Mouse (Mus musculus): ENCODE results near the gene Actc1. TPM values are rescaled to one million over a fixed set of nuclear protein-coding genes. Genes with fewer than 3 reads are reported as not detected.

Actc1 gene
- 0.69 TPM for polyA plus RNA-seq (2014; fragmentation: Illumina TruSeq; extraction: RNeasy Lipid Tissue Mini Kit (QIAGEN cat#74804); ENCODE audit: low read depth, low replicate concordance)

GRCm38 (mm10) chr2:114052696-114053598, at the start of gene Actc1:
Gene Actc1, minus strand, starts transcription at chr2:114053548.

GRCm38 (mm10) chr2:114013295-114013771, 40.0 kb downstream of the Actc1 start, which contains the start of gene Gjd2:
Gene Gjd2, minus strand, starts transcription at chr2:114013619.

Other genes with a start within 250 kb of the Actc1 start
- gene Scg5, start 224.4 kb downstream of the Actc1 start, polyA plus RNA-seq (2014; fragmentation: Illumina TruSeq; extraction: RNeasy Lipid Tissue Mini Kit (QIAGEN cat#74804); ENCODE audit: low read depth, low replicate concordance) = 13.8 TPM
- 30.1 TPM for gene Arhgap11a, start 204.9 kb downstream of the Actc1 start, polyA plus RNA-seq (2014; fragmentation: Illumina TruSeq; extraction: RNeasy Lipid Tissue Mini Kit (QIAGEN cat#74804); ENCODE audit: low read depth, low replicate concordance)
- 0.57 TPM for gene Gjd2, start 39.9 kb downstream of the Actc1 start, polyA plus RNA-seq (2014; fragmentation: Illumina TruSeq; extraction: RNeasy Lipid Tissue Mini Kit (QIAGEN cat#74804); ENCODE audit: low read depth, low replicate concordance)
- 33.1 TPM for gene Aqr, start 133.5 kb upstream of the Actc1 start, polyA plus RNA-seq (2014; fragmentation: Illumina TruSeq; extraction: RNeasy Lipid Tissue Mini Kit (QIAGEN cat#74804); ENCODE audit: low read depth, low replicate concordance)
- gene Zfp770, start 147.9 kb upstream of the Actc1 start, polyA plus RNA-seq (2014; fragmentation: Illumina TruSeq; extraction: RNeasy Lipid Tissue Mini Kit (QIAGEN cat#74804); ENCODE audit: low read depth, low replicate concordance) = 23.1 TPM